Mouse (Mus musculus): Measurements from ENCODE around the gene Olfr1042. TPM values are rescaled to one million over a fixed set of nuclear protein-coding genes. Genes with fewer than 3 reads are reported as not detected.

The Olfr1042 gene
- total and polyA plus RNA-seq, 3 experiments = not detected

Other genes with a start within 250 kb of the Olfr1042 start
Only the 20 nearest of the 29 such genes appear.
- not detected in 2 replicates for gene Olfr1031, start 171.5 kb downstream of the Olfr1042 start, total RNA-seq (2012; rRNA removed)
- not detected in 2 replicates for gene Olfr1031, start 171.5 kb downstream of the Olfr1042 start, total RNA-seq (2014; rRNA removed)
- gene Olfr1031, start 171.5 kb downstream of the Olfr1042 start, polyA plus RNA-seq (2012; ENCODE audit: insufficient read length, low read depth) = not detected in 2 replicates
- gene Olfr1032, start 156.3 kb downstream of the Olfr1042 start, total RNA-seq (2012; rRNA removed) = not detected in 2 replicates
- gene Olfr1032, start 156.3 kb downstream of the Olfr1042 start, total RNA-seq (2014; rRNA removed) = not detected in 2 replicates
- gene Olfr1032, start 156.3 kb downstream of the Olfr1042 start, polyA plus RNA-seq (2012; ENCODE audit: insufficient read length, low read depth) = not detected in 2 replicates
- not detected in 2 replicates for gene Olfr1033, start 141.2 kb downstream of the Olfr1042 start, total RNA-seq (2012; rRNA removed)
- not detected in 2 replicates for gene Olfr1033, start 141.2 kb downstream of the Olfr1042 start, total RNA-seq (2014; rRNA removed)
- not detected in 2 replicates for gene Olfr1033, start 141.2 kb downstream of the Olfr1042 start, polyA plus RNA-seq (2012; ENCODE audit: insufficient read length, low read depth)
- not detected in 2 replicates for gene Olfr1034, start 116.0 kb downstream of the Olfr1042 start, total RNA-seq (2012; rRNA removed)
- gene Olfr1034, start 116.0 kb downstream of the Olfr1042 start, total RNA-seq (2014; rRNA removed) = not detected in 2 replicates
- gene Olfr1034, start 116.0 kb downstream of the Olfr1042 start, polyA plus RNA-seq (2012; ENCODE audit: insufficient read length, low read depth) = not detected in 2 replicates
- gene Olfr1036, start 87.8 kb downstream of the Olfr1042 start, total RNA-seq (2012; rRNA removed) = not detected in 2 replicates
- not detected in 2 replicates for gene Olfr1036, start 87.8 kb downstream of the Olfr1042 start, total RNA-seq (2014; rRNA removed)
- not detected in 2 replicates for gene Olfr1036, start 87.8 kb downstream of the Olfr1042 start, polyA plus RNA-seq (2012; ENCODE audit: insufficient read length, low read depth)
- not detected in 2 replicates for gene Olfr1037, start 74.5 kb downstream of the Olfr1042 start, total RNA-seq (2012; rRNA removed)
- not detected in 2 replicates for gene Olfr1037, start 74.5 kb downstream of the Olfr1042 start, total RNA-seq (2014; rRNA removed)
- gene Olfr1037, start 74.5 kb downstream of the Olfr1042 start, polyA plus RNA-seq (2012; ENCODE audit: insufficient read length, low read depth) = not detected in 2 replicates
- gene Olfr1039, start 25.9 kb downstream of the Olfr1042 start, total RNA-seq (2012; rRNA removed) = not detected in 2 replicates
- gene Olfr1039, start 25.9 kb downstream of the Olfr1042 start, total RNA-seq (2014; rRNA removed) = not detected in 2 replicates
- not detected in 2 replicates for gene Olfr1039, start 25.9 kb downstream of the Olfr1042 start, polyA plus RNA-seq (2012; ENCODE audit: insufficient read length, low read depth)
- gene Olfr1040, start 15.1 kb downstream of the Olfr1042 start, total RNA-seq (2012; rRNA removed) = not detected in 2 replicates
- not detected in 2 replicates for gene Olfr1040, start 15.1 kb downstream of the Olfr1042 start, total RNA-seq (2014; rRNA removed)
- gene Olfr1040, start 15.1 kb downstream of the Olfr1042 start, polyA plus RNA-seq (2012; ENCODE audit: insufficient read length, low read depth) = not detected in 2 replicates
- not detected in 2 replicates for gene Olfr1043, start 5.7 kb upstream of the Olfr1042 start, total RNA-seq (2012; rRNA removed)
- gene Olfr1043, start 5.7 kb upstream of the Olfr1042 start, total RNA-seq (2014; rRNA removed) = not detected in 2 replicates
- gene Olfr1043, start 5.7 kb upstream of the Olfr1042 start, polyA plus RNA-seq (2012; ENCODE audit: insufficient read length, low read depth) = not detected in 2 replicates
- gene Olfr1044, start 16.0 kb upstream of the Olfr1042 start, total RNA-seq (2012; rRNA removed) = not detected in 2 replicates
- not detected in 2 replicates for gene Olfr1044, start 16.0 kb upstream of the Olfr1042 start, total RNA-seq (2014; rRNA removed)
- not detected in 2 replicates for gene Olfr1044, start 16.0 kb upstream of the Olfr1042 start, polyA plus RNA-seq (2012; ENCODE audit: insufficient read length, low read depth)
- gene Olfr52, start 23.8 kb upstream of the Olfr1042 start, total RNA-seq (2012; rRNA removed) = not detected in 2 replicates
- not detected in 2 replicates for gene Olfr52, start 23.8 kb upstream of the Olfr1042 start, total RNA-seq (2014; rRNA removed)
- gene Olfr52, start 23.8 kb upstream of the Olfr1042 start, polyA plus RNA-seq (2012; ENCODE audit: insufficient read length, low read depth) = not detected in 2 replicates
- not detected in 2 replicates for gene Olfr1045, start 41.2 kb upstream of the Olfr1042 start, total RNA-seq (2012; rRNA removed)
- not detected in 2 replicates for gene Olfr1045, start 41.2 kb upstream of the Olfr1042 start, total RNA-seq (2014; rRNA removed)
- not detected in 2 replicates for gene Olfr1045, start 41.2 kb upstream of the Olfr1042 start, polyA plus RNA-seq (2012; ENCODE audit: insufficient read length, low read depth)
- not detected in 2 replicates for gene Olfr1046, start 57.5 kb upstream of the Olfr1042 start, total RNA-seq (2012; rRNA removed)
- gene Olfr1046, start 57.5 kb upstream of the Olfr1042 start, total RNA-seq (2014; rRNA removed) = not detected in 2 replicates
- gene Olfr1046, start 57.5 kb upstream of the Olfr1042 start, polyA plus RNA-seq (2012; ENCODE audit: insufficient read length, low read depth) = not detected in 2 replicates
- gene Olfr1047, start 69.6 kb upstream of the Olfr1042 start, total RNA-seq (2012; rRNA removed) = not detected in 2 replicates
- gene Olfr1047, start 69.6 kb upstream of the Olfr1042 start, total RNA-seq (2014; rRNA removed) = not detected in 2 replicates
- not detected in 2 replicates for gene Olfr1047, start 69.6 kb upstream of the Olfr1042 start, polyA plus RNA-seq (2012; ENCODE audit: insufficient read length, low read depth)
- gene Olfr1048, start 78.5 kb upstream of the Olfr1042 start, total RNA-seq (2012; rRNA removed) = not detected in 2 replicates
- not detected in 2 replicates for gene Olfr1048, start 78.5 kb upstream of the Olfr1042 start, total RNA-seq (2014; rRNA removed)
- not detected in 2 replicates for gene Olfr1048, start 78.5 kb upstream of the Olfr1042 start, polyA plus RNA-seq (2012; ENCODE audit: insufficient read length, low read depth)
- gene Olfr1049, start 96.5 kb upstream of the Olfr1042 start, total RNA-seq (2012; rRNA removed) = not detected in 2 replicates
- gene Olfr1049, start 96.5 kb upstream of the Olfr1042 start, total RNA-seq (2014; rRNA removed) = not detected in 2 replicates
- not detected in 2 replicates for gene Olfr1049, start 96.5 kb upstream of the Olfr1042 start, polyA plus RNA-seq (2012; ENCODE audit: insufficient read length, low read depth)
- not detected in 2 replicates for gene Olfr1051, start 117.2 kb upstream of the Olfr1042 start, total RNA-seq (2012; rRNA removed)
- not detected in 2 replicates for gene Olfr1051, start 117.2 kb upstream of the Olfr1042 start, total RNA-seq (2014; rRNA removed)
- gene Olfr1051, start 117.2 kb upstream of the Olfr1042 start, polyA plus RNA-seq (2012; ENCODE audit: insufficient read length, low read depth) = not detected in 2 replicates
- not detected in 2 replicates for gene Olfr1052, start 130.6 kb upstream of the Olfr1042 start, total RNA-seq (2012; rRNA removed)
- not detected in 2 replicates for gene Olfr1052, start 130.6 kb upstream of the Olfr1042 start, total RNA-seq (2014; rRNA removed)
- not detected in 2 replicates for gene Olfr1052, start 130.6 kb upstream of the Olfr1042 start, polyA plus RNA-seq (2012; ENCODE audit: insufficient read length, low read depth)
- not detected in 2 replicates for gene Olfr1053, start 153.4 kb upstream of the Olfr1042 start, total RNA-seq (2012; rRNA removed)
- not detected in 2 replicates for gene Olfr1053, start 153.4 kb upstream of the Olfr1042 start, total RNA-seq (2014; rRNA removed)
- gene Olfr1053, start 153.4 kb upstream of the Olfr1042 start, polyA plus RNA-seq (2012; ENCODE audit: insufficient read length, low read depth) = not detected in 2 replicates
- gene Olfr1054, start 173.6 kb upstream of the Olfr1042 start, total RNA-seq (2012; rRNA removed) = not detected in 2 replicates
- not detected in 2 replicates for gene Olfr1054, start 173.6 kb upstream of the Olfr1042 start, total RNA-seq (2014; rRNA removed)
- gene Olfr1054, start 173.6 kb upstream of the Olfr1042 start, polyA plus RNA-seq (2012; ENCODE audit: insufficient read length, low read depth) = not detected in 2 replicates